Mouse (Mus musculus) CH12F3 (cell line): ENCODE measurements around the gene Ubald1.

Source experiments
- in situ Hi-C: fragments of 300-500 bp; cut with MboI; formaldehyde crosslinking; loops from 2 replicates; pipeline ENCODE4 v1.14.3; 2020; ENCODE audit warnings: low sequenced_read_pairs

Gene Ubald1

GRCm38 (mm10) chr16:4875198-4876032, 4.7 kb downstream of the Ubald1 start:
- in situ Hi-C loops: no loop called here

GRCm38 (mm10) chr16:4871926-4872325, 8.2 kb downstream of the Ubald1 start:
- in situ Hi-C loops: no loop called here

- in situ Hi-C loops: no loop called here
Measured at GRCm38 (mm10) chr16:4870490-4870889, 9.6 kb downstream of the Ubald1 start.

- in situ Hi-C loops: no loop called here
Measured at GRCm38 (mm10) chr16:4866101-4866695, 13.9 kb downstream of the Ubald1 start.

GRCm38 (mm10) chr16:4863742-4864141, 16.4 kb downstream of the Ubald1 start:
- in situ Hi-C loops: no loop called here

- in situ Hi-C loops: no loop called here
Measured at GRCm38 (mm10) chr16:4862863-4863483, 17.1 kb downstream of the Ubald1 start.

- in situ Hi-C loops: no loop called here
Measured at GRCm38 (mm10) chr16:4861392-4861791, 18.7 kb downstream of the Ubald1 start.

GRCm38 (mm10) chr16:4855046-4855650, 25.0 kb downstream of the Ubald1 start:
- in situ Hi-C loops: loop anchor here (10.0 kb wide), 1 partner anchor 160 kb away; no protein-coding TSS in a partner anchor

GRCm38 (mm10) chr16:4850938-4851628, 29.0 kb downstream of the Ubald1 start:
- in situ Hi-C loops: loop anchor here (10.0 kb wide), 1 partner anchor 156 kb away; no protein-coding TSS in a partner anchor

GRCm38 (mm10) chr16:4850361-4850760, 29.8 kb downstream of the Ubald1 start:
- in situ Hi-C loops: loop anchor here (10.0 kb wide), 1 partner anchor 156 kb away; no protein-coding TSS in a partner anchor

GRCm38 (mm10) chr16:4848090-4848489, 32.0 kb downstream of the Ubald1 start:
- in situ Hi-C loops: no loop called here

GRCm38 (mm10) chr16:4847041-4847440, 33.1 kb downstream of the Ubald1 start:
- in situ Hi-C loops: no loop called here

- in situ Hi-C loops: no loop called here
Measured at GRCm38 (mm10) chr16:4840231-4840630, 39.9 kb downstream of the Ubald1 start.

GRCm38 (mm10) chr16:4839552-4839951, 40.6 kb downstream of the Ubald1 start:
- in situ Hi-C loops: no loop called here

- in situ Hi-C loops: no loop called here
Measured at GRCm38 (mm10) chr16:4837631-4838030, 42.5 kb downstream of the Ubald1 start.

- in situ Hi-C loops: no loop called here
Measured at GRCm38 (mm10) chr16:4835191-4835590, 44.9 kb downstream of the Ubald1 start, which contains the start of gene 4930562C15Rik. Gene 4930562C15Rik (plus strand): TSS chr16:4835416.

GRCm38 (mm10) chr16:4833858-4834257, 46.3 kb downstream of the Ubald1 start:
- in situ Hi-C loops: no loop called here

GRCm38 (mm10) chr16:4831650-4832419, 48.3 kb downstream of the Ubald1 start:
- in situ Hi-C loops: no loop called here

GRCm38 (mm10) chr16:4829271-4829900, 50.7 kb downstream of the Ubald1 start:
- in situ Hi-C loops: no loop called here
